Mouse (Mus musculus) adrenal gland, postnatal 14 days (tissue): ENCODE data around the gene Pgk1. TPM values are rescaled to one million over a fixed set of nuclear protein-coding genes. Genes with fewer than 3 reads are reported as not detected.
"Not testable (repeated sequence)": the region's sequence is repeated elsewhere in the genome, so short reads cannot be mapped to it uniquely, and the experiment has no call there.

Experiments
- DNase-seq: peaks from one replicate; pipeline ENCODE4 v3.0.0; 2021; ENCODE audit warnings: mixed read lengths
- long read RNA-seq, 2 experiments: library from polyadenylated mRNA; stranded (forward); transcript quantifications; one replicate each; pipeline ENCODE4 v2.0.0; 2021
- total RNA-seq: library from RNA; stranded (reverse); gene quantifications from 2 replicates; pipeline ENCODE4 v1.2.3, GENCODE M21; 2021

Pgk1 gene
- total RNA-seq: 400 and 401 TPM in 2 replicates
- long read RNA-seq, experiment 1, transcript Pgk1-201 (11 exons, 1,825 nt): major isoform, 267 of 303 reads
- long read RNA-seq, experiment 1, partial matches to known transcripts: 36 of 303 reads
- long read RNA-seq, experiment 1, other reads (novel, unspliced or antisense): 0 of 303 reads
- long read RNA-seq, experiment 2, transcript Pgk1-201 (11 exons, 1,825 nt): major isoform, 238 of 312 reads
- long read RNA-seq, experiment 2, partial matches to known transcripts: 71 of 312 reads
- long read RNA-seq, experiment 2, other reads (novel, unspliced or antisense): 3 of 312 reads

- DNase-seq: peak; percentile 92
Observed at GRCm38 (mm10) chrX:106186713-106187649, at the start of gene Pgk1. Gene Pgk1 (plus strand): TSS chrX:106187100.

GRCm38 (mm10) chrX:106139309-106140070 is 47.4 kb upstream of the Pgk1 start:
- DNase-seq: no peak

- no peak for DNase-seq
Observed at GRCm38 (mm10) chrX:106142936-106143335, 44.0 kb upstream of the Pgk1 start, which contains the start of gene Tlr13. Gene Tlr13 (plus strand): TSS chrX:106143204.

- no peak for DNase-seq
Observed at GRCm38 (mm10) chrX:106148185-106148584, 38.7 kb upstream of the Pgk1 start.

GRCm38 (mm10) chrX:106149460-106149859 is 37.4 kb upstream of the Pgk1 start:
- no peak for DNase-seq

GRCm38 (mm10) chrX:106154180-106154586 is 32.7 kb upstream of the Pgk1 start:
- DNase-seq: no peak

GRCm38 (mm10) chrX:106155892-106156291 is 31.0 kb upstream of the Pgk1 start:
- DNase-seq: no peak

GRCm38 (mm10) chrX:106163995-106164394 is 22.9 kb upstream of the Pgk1 start:
- peak; percentile 11 for DNase-seq

GRCm38 (mm10) chrX:106164555-106164954 is 22.3 kb upstream of the Pgk1 start:
- no peak for DNase-seq

- no peak for DNase-seq
Observed at GRCm38 (mm10) chrX:106165089-106165488, 21.8 kb upstream of the Pgk1 start.

GRCm38 (mm10) chrX:106171106-106171852 is 15.6 kb upstream of the Pgk1 start:
- DNase-seq: peak; percentile 80

GRCm38 (mm10) chrX:106171853-106172154 is 15.1 kb upstream of the Pgk1 start:
- no peak for DNase-seq

GRCm38 (mm10) chrX:106176331-106176730 is 10.6 kb upstream of the Pgk1 start:
- no peak for DNase-seq

- DNase-seq: no peak
Observed at GRCm38 (mm10) chrX:106184279-106184678, 2.6 kb upstream of the Pgk1 start.

- no peak for DNase-seq
Observed at GRCm38 (mm10) chrX:106185706-106186105, 1.2 kb upstream of the Pgk1 start.

GRCm38 (mm10) chrX:106187737-106188136 is 837 bp downstream of the Pgk1 start:
- peak; percentile 56 for DNase-seq

- no peak for DNase-seq
Observed at GRCm38 (mm10) chrX:106189356-106189755, 2.5 kb downstream of the Pgk1 start.

GRCm38 (mm10) chrX:106190091-106190490 is 3.2 kb downstream of the Pgk1 start:
- DNase-seq: no peak

- not testable (repeated sequence) for DNase-seq
Observed at GRCm38 (mm10) chrX:106194361-106194760, 7.5 kb downstream of the Pgk1 start.

GRCm38 (mm10) chrX:106197308-106197707 is 10.4 kb downstream of the Pgk1 start:
- no peak for DNase-seq

GRCm38 (mm10) chrX:106198904-106199303 is 12.0 kb downstream of the Pgk1 start:
- no peak for DNase-seq

- DNase-seq: no peak
Observed at GRCm38 (mm10) chrX:106209100-106209499, 22.2 kb downstream of the Pgk1 start.
